Mouse (Mus musculus): ENCODE measurements around the gene Ak2.

The Ak2 gene

DNA sequence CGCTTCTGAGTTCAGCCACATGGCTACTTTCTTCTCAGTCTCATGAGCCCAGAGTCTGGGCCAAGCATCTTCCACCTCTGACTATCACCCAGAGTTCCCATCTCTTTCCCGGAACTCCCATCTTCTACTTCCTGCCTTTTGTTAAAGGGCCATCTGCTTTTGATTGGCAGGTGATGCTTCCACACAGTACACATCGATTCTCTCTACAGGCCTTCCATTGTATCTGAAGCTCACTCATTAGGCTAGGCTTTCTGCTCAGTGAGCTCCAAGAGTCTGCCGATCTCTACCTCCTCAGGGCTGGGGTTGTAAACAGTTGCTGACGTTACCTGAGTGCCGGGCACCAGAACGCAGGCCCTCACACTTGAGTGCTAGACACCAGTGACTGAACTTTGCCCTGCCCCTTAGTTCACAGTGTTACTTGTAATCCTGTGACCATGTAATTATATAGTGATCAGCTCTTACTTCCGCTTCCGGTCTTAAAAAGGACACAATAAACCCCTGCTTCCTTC lies at the start of gene Ak2:
Gene Ak2, plus strand, starts transcription at position 459 of the 509 bp plus-strand sequence.
- DNase-seq (ENCODE audit: low spot score), result no peak

DNA sequence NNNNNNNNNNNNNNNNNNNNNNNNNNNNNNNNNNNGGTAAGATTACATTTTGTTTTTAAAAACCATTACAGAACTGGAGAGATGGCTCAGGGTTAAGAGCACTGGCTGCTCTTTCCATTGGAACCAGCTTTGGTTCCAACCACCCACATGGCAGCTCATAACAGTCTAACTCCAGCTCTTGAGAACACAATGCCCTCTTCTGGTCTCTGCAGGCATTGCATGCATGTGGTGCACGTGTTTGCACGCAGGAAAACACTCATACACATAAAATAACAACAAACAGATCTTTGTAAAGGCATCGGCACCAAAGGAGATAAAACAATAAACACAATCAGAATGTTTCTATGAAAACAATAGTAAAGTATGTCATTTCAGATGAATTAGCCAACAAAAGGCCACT lies 49.4 kb upstream of the Ak2 start:
- no peak for DNase-seq (ENCODE audit: low spot score)

DNA sequence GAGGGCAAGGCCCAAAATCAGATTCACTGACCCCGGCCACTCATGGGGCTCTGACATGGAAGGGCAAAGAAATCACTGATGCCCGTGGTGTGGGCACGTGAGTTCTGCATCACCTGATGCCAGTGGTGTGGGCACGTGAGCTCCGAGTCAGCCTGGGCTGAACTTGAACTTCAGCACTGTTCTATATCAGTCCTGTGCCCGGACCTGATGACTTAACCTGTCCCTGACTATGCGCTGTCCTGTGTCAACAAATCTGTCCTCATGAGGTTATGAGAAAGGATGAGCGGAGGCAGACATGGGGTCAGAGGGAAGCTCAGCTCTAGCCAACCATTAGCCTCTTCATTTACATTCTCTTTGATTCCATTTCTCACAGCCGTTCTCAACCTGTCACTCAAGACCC lies 45.0 kb upstream of the Ak2 start:
- DNase-seq (ENCODE audit: low spot score), result no peak

DNA sequence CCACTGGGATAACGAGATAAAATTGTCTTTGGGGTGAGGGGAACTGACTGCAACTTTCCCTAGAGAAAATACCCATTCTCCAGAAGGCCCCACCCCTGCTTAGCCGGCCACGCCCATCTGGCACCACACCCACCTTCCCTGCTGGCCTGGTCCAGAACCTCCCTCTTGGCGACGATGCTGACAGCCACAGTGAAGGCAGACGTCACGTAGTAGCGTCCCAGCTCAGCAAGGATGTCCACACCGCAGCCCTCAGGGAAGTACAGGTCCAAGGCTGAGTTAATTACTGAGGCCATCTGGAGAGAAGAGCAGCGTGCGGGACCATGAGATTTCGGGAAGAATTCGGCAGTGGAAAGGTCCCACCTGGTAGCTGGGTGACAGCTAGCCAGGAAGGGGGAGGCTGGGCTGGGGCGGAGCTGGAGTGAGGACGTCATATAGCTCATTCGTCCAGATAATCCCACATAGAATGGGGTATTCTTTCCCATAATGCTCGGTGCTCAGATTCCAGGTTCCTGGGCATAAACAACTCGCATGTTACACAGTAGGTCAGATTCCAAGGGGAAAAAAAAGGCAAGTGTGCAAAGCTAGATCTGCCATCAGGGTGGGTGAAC lies 44.3 kb upstream of the Ak2 start:
- DNase-seq (ENCODE audit: low spot score), result no peak

DNA sequence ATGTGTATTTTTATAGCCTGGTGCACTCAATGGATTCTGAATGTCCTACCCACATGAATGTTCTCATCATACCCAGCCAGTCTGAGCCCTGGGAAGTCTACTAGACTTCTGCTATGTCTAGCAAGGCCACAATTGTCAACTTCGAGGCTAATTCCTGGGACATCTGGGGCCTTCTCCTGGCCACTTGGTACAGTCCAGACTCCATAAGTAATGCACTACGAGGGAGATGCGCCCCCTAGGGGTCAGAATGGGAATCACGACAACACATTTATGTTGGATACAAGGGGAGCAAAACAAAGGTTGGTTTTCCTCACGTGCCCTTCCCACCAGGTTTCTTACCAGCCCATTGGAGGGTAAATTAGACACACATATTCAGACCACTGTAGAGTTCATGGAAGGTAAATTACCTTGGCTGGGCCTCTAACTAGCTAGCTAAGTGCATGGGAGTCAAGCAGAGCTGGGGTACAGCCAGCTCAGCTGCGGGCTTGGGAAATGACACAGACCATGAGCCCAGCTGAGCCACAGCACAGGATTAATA lies 43.6 kb upstream of the Ak2 start:
- no peak for DNase-seq (ENCODE audit: low spot score)

DNA sequence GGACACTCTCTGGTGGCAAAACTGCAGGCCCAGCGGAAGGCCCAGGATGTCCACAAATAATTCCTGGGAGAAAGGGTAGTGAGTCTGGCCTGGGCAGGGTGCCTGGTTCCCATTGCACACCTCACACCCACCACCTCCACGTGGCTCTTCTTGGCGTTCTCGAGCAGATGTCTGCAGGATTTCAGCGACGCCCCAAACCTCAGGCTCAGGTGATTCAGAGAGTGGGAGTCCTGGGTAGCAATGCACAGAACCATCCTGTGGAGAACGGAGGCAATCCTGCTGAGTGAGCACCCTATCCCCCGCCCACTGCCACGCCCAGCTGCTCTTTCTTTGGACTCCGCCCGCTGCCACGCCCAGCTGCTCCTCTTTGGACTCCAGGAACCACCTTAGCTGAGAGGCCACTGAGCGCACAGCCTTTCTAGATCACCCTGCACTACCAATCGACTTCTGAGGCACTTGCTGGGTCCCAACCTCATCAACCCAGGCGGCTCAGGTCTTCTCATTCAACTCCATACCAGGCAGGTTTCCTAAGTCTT lies 42.2 kb upstream of the Ak2 start:
- no peak for DNase-seq (ENCODE audit: low spot score)

DNA sequence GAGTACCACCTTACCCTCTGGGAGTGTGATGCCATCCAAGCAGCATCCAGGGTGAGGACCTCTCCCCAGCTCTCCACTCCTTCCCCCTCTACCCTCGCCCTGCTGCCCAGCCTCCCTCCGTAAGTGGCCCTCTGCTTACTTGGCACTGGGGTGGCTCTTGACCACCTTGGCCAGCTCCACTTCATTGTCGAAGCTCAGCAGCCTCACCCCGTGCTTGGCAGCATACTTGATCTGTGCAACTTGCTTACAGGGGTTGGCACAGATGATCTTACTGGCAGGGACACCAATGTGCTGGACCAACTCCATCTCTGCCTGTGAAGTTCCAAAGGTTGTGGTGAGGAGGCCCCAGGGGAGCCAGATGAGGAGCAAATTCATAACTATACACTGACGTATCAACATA lies 41.3 kb upstream of the Ak2 start:
- DNase-seq (ENCODE audit: low spot score), result no peak

DNA sequence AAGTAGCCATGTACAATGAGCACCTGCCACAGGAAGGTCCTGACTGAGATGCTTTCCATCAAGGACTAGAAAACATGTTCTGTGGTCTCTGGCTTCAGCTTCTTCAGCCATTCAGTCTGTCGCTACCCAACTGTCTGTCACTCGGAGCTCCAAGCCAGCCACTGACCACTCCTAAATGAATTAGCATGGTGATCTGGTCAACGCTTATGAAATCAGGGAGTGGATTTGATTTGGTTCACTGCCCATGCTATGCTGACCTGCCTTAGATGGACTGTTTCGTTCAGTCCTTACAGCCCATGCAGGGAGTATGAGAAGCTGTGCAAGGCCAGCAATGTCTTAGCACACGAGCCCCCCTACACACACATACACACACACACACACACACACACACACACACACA lies 37.9 kb upstream of the Ak2 start:
- no peak for DNase-seq (ENCODE audit: low spot score)

DNA sequence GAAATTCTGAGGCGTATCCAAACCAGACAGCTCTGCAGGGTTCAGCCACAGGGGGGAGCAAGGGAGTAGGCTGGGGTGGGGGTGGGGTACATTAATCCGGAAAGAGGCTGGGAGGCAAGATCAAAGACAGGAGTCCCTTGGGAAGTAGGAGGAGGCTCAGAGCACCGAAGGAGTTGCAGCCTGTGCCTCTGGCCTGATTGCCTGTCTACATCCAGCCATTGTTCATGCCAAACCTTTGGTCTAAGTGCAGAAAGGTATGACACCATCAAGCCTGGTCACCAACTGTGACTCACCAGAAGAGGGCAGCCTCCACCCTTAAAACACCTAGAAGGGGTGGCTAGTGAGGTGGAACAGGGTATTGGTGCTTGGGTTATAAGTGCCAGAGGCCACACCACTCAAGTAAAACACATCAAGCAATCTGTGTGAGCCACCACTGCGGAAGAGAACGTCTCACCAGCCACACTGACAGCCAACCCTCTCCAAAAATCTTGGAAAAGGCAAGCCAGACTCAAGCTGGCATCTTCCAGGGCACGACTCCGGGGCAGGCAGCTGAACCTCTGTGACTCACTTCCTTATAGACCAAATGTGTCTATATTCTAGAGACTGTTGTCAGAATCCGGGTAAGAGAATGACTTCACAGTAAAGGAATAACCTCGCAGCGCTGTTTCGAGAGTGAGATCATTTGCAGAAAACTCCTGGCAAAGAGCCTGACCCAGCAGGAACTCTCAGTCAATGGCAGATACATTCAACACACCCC lies 34.4 kb upstream of the Ak2 start:
- no peak for DNase-seq (ENCODE audit: low spot score)

DNA sequence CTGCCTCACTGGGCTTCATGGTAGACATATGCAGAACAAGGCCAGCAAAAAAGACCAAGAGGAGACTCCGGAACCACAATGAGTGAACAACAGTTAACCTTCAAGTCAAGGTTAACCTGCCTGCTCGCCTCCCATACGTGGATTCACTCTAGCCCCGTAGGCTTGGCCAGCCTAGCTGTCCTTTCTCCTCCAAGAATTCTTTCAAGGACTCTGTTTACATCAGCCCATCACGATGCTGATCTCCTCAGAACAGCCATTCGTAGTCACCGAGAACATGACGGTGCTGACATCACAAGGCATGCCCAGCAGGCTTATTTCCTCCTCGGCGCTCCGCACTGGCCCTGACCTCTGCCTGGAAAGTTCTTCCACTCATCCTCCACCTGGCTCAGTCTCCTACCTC lies 33.6 kb upstream of the Ak2 start:
- no peak for DNase-seq (ENCODE audit: low spot score)

DNA sequence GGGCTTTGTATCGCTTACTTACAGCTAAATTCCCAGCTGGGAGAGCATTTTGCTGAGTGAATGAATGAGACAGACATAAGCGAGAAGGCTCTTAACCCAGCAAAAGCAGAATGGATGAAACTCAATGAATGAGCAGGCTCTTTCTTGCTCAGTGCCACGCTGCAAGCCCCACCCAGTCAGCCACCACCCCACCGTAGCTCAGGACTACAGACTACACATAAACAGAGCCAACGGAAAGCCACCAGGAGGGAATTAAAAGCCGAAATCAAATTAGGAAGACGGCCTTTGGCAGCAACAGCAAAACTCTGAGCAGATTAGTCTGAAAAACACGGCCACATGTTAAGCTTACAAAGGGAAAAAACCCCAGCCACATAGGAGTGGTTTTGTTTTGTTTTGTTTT lies 32.9 kb upstream of the Ak2 start:
- no peak for DNase-seq (ENCODE audit: low spot score)

DNA sequence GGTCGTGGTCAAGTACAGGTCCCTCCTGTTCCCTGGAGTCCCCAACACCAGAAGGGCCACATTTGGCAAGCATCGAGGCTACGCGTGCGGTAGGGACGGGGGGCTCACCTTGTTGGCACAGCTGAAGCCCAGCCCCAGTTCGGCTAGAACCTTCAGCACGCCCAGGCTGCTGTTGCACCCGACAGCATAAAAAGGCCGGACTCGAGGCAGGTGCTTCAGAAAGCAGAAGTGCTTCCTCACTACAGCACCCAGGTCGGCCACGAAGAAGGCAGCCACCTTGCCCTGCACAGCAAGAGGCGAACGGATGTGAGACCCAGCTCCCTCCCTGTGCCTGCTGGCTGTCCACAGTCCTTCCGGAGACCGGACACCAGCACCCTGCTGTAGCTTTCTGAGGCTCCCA lies 32.1 kb upstream of the Ak2 start:
- DNase-seq (ENCODE audit: low spot score), result no peak

DNA sequence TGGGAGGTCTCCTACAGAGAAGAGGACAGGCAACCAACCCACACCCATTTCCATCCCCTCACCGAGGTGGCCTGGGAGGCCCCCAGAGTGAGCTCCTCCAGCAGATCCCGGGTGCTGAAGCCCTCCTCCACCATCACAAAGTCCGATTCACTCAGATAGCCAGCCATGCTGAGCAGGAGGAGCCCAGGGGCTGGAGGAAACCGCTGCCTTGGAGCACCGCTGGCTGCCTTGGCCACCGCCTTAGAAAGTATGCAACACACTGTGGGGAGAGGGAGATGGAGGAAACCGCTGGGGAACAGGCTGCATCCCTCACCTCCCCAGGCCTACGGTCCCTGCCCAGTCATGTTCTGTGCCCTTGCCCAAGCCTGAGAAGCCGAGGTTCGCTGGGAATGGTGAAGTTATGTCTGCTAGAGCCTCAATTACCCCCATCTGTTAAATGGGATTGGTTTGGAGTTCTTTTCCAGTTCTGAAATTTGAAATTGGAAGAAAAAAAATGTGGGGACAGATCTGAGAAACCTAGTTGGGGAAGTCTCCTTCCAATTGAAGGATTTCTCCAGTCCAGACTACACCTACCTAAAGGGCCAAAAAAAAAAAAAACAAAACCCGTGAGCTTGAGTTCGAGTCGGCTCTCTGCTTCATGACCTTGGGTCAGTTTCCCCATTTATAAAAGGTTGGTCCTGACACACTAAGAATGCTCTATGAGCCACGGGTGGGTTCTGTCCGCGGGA lies 30.3 kb upstream of the Ak2 start:
- DNase-seq (ENCODE audit: low spot score), result no peak

DNA sequence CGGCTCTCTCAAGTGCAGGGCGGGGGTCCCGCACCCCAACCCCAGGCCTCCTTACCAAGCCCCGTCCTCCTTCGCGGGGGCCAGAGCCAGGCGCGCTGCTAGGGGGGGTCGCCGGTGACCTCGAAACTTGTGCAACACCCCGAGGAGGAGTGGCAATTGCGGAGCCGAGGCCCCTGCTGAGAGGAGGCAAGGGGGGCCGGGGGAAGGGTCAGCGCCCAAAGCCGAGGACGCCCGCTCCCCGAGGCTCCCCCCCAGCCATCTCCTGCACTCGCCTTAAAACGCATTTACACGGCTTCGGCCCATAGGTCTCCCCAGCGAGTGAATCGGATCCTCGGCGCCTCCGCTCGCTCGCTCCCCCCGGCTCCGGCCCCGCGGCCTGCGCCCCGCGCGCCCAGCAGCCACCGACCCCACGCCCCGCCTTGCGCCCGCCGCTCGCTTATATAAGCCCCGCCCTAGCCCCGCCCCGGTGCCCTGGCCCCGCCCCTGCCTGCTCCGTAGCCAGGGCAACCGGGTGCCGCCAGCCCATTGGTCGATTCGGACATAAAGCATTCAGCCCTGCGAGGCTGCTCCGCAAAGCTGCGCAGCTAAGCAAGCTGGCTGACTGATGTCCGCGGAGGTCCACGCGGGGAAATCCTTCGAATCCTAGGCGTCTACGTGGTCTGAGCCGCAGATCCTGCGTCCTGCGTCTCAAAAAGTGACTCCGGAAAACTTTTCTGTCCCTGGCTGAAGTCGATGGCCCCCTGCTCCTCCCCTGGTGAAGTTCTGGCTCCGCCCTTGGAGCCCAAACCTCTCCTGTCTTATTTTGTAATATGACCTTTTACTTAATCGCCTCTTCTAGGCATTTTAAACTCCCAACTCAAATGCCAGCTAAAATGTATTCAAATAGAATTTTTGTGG lies 29.5 kb upstream of the Ak2 start, which contains the start of gene Azin2:
Gene Azin2, minus strand, starts transcription at position 414 of the 897 bp plus-strand sequence.
- DNase-seq (ENCODE audit: low spot score), result peak; percentile 77

DNA sequence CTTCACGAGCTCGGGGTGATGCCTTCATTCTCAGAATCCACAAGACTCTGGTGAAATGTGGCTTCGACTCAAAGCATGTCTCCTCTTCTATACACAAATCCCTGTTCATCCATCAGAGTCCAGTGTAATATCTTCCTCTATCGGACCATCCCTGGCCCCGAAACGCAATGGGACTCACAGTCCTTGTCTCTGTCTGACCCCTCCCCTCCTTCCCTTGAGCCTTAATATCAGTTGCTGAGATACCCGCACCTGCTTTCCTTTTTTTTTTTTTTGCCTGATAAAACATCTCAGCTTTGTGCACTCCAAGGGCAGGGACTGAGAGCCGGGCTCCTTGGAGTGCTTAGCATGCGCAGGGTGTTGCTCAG lies 28.9 kb upstream of the Ak2 start:
- no peak for DNase-seq (ENCODE audit: low spot score)

DNA sequence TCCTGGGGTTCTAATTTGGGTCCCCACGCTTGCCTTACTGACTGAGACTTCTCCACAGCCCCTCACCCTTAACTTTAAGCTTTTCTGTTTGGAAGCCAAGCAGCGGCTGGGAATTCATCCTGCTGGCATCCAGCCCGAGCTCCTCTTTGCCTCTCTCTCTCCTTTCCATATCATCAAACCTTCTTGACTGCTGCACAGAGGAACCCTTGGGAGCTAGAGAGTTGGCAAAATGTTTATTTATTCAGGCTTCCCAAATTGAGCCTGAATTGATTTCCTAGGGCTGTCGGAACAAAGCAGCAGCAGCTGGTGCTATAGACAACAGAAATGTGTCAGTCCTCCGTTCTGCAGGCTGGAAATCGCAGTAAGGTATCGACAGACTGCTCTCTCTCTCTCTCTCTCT lies 25.0 kb upstream of the Ak2 start:
- DNase-seq (ENCODE audit: low spot score), result no peak

DNA sequence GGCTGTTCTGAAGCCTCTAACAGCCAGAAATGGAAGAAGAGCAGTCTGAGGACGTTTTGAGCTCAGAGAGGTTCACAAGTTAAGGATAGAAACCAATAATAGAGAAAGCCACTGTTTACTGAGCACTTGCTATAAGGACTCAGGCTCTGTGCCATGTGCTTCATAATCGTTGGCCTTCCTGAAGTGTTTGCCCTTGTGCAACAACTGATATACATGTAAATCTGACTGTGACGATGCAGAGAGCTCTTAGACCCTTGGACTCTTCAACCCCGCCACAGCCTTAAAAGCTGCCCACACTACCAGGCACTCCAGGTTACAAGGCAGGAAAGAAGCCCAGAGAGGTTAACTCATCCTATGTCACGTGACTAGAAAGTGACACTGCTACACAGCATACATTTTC lies 22.7 kb upstream of the Ak2 start:
- no peak for DNase-seq (ENCODE audit: low spot score)

DNA sequence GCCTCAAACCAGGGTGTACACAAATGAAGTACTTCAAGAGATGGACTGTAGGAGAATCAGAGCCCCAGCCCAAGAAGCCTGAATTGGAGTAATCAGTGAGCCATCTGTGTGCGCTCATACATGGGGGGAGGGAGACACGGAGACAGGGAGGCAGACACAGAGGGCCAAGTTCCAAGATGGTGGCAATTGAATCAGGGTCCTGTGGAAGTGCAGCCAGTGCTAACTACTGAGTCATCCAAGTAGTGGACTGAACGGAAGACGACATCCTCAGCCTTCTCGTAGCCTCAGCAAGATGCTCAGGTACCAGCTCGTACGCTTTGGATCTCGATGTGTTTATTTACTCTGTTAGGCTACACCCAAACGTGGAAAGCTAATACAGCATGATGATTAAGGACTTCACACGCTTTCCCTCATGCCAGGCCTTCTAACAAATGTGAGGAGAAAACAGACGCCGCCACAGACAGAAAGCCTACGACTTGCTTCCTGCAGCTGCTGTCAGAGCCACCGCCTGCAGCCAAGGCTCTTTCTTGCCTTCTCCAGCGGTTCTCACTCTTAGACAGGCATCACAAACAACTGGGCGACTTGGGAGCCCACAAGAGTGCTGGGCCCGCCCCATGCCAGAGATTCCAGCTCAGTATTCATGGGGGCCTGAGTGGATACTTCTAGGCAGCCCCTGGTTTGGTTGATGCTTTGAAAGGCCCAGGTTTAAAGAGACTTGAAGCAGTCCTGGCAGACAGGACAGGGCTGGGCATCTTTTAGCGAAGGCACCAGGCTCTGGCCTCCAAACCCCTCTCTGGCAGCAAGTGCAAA lies 21.9 kb upstream of the Ak2 start:
- DNase-seq (ENCODE audit: low spot score), result no peak

DNA sequence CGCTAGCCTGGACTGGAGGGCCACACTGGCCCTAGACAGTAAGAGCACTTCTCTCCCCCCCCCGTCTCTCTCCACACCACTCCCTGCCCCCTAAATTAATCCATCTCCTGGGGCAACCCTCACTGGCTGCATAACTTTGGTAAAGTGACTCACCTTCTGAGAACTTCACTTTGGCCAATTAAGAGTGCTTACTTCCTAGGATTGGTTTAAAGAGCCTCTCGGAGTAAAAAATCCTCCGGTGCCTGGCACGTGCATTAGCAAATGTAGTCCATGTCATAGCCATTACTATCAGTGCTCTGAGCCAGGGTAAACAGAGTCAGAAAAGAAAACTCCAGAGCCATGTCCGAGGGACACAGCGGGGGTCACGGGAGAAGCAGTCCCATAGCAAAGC lies 21.3 kb upstream of the Ak2 start:
- DNase-seq (ENCODE audit: low spot score), result no peak

DNA sequence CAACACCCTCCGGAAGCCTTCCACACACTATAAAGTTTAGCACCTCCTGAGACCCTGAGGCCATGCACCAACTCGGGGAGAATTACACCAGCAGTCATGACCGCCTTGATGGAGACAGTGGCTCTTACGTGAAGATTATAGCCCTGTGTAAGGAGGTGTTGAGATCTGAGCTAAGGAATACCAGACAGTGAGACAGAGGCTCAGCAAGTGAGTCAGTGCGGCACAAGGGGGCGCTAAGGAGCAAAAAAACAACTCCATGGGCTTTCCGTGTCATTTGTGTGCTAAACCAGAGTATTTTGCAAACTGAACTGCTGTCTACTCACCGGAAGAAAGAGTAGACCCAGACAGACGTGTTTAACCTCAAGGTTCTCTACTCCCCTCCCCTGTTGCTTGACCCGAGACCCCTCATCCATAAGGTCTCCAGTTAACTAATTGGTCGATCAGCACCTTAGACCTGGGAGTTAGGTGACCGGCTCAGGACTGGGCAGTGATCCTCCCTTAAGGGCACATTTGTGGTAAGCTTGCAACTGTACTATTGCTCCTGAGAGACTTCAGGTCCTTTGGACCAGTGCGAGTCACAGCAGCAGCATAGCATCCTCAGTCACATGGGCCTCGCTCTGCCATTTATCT lies 20.6 kb upstream of the Ak2 start:
- peak; percentile 57 for DNase-seq (ENCODE audit: low spot score)
